Mouse (Mus musculus): ENCODE data around the gene Hdac6.

Hdac6 gene

DNA sequence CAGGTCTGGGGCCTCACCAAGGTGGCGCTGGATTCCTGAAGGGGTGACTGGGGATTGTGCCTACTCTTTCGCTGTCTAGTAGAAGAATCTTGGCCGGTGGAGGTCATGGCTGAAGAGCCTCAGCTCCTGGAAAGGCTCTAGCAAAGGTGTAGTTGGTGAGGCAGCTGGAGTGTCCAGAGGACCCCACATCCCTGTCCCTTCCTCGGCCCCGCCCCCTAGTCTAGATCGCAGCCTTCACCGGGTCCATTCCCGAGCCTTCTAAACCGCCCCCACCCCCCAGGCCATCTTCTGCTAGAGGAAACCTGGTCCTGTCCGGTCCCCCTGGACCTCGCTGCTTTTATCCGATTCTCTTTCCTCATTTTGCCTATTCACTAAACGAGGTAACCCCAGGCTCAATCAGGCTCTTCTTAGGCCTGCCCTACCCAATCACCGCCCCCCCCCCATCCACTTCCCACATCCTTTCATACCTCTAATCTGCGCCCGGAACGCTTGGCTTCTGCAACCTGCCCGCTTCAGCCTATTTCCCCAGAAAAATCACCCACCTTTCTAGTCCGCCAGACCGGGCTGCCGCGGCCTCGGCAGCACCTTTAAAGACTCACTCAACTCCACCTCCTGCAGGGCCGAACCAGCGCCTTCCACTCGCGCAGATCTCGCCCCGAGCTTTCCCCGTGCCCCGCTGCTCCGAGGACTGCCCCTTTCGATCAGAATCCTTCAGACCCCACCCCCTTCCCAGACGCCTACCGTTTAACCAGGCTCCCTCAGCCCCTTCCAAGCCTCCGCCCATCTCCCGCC, at the start of gene Hdac6:
Hdac6 (minus strand) TSS at position 782 of the 792 bp plus-strand sequence.
- peak; percentile 50 for DNase-seq

DNA sequence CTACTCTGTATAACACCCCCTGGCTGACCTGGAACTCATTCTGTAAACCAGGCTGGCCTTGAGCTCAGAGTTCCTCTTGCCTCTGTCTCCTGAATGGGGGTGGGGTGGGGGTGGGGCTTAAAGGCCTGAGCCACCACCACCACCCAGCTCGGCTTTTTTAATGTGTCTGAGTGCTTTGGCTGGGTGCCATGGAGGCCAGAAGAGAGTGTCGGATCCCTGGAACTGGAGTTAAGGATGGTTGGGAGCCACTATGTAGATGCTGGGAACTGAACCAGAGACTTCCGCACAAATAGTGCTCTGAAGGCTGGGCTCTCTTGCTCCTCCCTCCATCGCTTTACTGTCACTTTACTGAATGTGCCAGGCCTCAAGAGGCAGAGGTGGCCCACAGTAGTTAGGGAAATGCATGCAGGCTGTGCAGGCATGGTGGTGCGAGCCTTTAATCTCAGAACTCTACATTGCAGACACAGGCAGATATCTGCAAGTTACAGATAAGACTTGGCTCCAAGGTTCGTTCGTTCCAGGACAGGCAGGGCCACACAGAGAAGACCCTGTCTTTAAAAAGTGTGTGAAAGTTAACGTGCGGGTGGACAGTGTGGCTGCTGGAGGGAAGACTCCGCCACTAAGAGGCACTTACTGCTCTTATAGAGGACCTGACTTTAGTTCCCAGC, 45.5 kb upstream of the Hdac6 start:
- no peak for DNase-seq

DNA sequence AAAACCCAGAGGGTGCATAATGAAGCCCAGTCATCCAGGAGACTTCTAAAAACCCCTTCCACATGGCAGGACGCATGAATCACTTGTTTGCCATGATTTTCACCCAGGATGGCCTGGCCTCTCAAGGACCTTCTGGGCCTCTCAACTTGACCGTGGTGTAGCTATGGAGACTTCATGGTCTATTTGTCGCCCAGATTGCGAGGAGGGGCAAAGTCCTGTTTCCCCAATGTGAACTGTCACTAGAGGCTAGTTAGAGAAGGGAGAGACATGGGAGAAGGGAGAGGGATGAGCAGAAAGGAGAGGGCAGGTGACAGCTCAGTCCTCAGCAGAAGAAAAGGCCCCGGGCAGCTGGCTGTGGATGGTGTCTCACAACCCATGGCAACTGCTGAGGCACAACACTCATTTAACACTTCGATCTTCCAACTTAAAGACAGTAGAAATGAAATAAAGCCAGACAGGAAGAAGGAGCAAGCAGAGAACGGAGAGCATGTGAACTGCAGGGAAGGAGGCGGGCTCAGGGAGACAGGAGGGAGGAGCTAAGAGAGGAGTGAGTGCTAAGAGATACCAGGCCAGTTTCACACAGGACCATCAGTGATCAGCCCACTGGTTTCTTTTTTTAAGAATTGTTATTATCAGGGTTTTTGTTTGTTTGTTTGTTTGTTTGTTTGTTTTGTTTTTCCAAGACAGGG, 44.8 kb upstream of the Hdac6 start:
- no peak for DNase-seq

DNA sequence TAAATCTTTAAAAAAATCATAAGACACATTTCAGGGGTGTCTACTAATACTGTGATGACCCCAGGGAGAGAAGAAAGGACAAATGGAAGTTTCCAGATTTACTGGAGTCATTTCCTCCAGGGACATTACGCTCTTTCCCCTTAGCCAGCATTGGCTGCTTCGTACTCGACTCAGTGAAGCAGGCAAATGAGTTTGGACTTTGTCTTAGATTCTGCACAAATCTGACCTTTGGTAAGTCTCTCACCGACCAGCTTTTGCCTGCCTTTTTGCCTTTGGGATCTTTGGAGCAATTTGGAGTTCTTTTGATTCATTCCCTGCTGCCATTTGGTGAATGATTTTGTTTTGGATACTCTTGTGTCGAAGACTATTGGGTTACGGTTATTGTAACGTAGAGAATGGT, 33.7 kb upstream of the Hdac6 start:
- DNase-seq, result no peak

DNA sequence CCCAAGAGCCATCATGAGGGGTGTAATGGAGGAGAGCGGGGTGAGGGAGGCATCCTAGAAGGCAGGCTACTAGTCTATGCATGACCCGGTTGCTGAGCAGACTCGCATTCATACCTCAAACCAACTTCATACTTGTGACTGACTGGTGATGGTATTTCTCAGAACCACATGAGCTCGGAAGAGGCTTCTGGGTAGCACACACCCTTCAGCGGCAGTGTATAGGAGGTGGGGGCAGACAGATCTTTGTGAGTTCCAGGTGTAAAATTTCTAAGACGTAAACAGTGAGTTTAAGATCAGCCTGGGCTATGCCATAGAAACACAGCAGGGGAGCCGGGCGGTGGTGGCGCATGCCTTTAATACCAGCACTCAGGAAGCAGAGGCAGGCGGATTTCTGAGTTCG, 30.2 kb upstream of the Hdac6 start, which contains the start of gene Gata1:
Gata1 (minus strand) TSS at position 180 of the 400 bp plus-strand sequence.
- no peak for DNase-seq

DNA sequence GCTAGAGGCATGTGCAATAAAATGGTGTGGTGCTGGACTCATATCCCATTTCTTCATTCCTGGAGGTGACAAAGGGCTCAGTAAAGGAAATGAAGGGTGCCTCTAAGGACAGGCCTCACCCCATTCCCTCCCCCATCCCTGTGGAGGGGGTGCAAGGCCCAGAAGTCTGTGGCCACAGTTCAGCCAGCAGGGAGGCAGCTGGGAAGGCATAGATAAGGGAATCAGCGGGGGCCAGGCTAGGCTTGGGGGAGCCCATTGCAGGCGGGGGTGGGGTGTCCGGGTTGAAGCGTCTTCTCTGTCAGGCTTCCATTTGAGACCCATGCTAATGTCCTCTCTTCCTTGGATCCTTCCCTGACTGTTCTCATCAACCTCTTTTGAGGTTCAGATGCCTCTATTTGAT, 23.6 kb upstream of the Hdac6 start:
- DNase-seq, result no peak

DNA sequence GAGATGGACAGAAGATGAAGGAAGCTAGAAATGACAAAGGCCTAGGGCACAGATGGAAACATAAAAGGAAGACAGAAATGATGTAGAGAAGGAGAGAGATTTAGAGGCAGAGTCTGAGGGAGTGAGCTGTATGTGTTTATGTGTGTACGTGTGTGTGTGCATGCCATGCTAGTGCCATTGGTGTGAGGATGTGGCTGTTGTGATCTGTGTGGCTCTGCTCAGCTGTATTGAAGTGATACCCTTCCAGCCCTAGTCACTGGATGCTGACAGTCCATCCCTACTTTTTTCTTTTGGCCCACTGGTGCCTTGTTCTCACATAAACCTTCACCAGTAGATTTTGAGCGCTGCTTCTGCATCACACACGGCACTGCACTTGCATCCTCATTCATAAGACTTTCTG, 21.2 kb upstream of the Hdac6 start:
- DNase-seq, result no peak

DNA sequence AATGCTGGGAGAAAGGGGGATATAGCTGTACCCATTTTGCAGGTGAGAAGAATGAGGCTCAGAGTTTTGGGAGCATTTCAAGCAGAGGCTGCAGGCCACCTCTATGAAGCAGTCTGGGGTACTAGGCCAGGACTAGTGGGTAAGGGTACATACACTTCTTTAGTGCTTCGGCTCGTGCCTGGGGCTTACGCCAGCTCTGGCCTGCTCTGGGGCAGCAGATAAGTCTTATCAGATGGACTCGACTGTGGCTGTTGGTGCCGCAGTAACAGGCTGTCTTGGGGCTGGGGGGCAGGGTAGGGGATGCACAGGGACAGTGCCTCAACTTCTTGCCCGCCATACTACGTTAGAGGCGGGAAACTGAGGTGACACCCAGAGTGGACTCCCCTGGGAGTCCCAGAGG, 20.5 kb upstream of the Hdac6 start:
- no peak for DNase-seq

DNA sequence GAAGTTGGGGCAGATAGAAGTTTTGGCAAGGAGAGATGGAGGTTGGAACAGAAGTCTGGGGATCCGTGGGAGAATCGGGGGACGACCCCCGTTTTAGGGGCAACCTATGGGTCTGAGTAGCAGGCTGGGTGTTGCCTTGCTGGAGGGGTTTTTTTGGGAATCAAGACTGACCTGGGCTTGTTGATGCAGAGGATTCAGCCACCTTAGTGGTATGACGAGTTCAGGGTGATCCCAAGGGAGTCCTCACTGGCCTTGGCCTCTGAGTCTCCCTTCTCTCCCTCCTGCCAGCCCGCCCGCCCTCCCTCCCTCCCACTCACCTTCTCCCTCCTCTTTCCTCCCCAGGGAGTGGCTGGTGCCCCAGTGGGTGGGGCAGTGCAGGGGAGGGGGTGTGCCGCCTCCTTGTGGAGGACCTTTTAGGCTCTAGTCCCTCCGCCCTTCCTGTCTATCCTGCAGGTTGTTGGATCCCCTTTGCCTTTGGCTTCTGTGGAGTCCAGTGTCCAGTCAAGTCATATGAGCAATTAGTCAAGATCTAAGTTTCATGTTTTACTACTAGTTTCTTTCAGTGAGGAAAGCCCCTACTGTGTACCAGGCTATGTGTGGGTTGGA, 20.0 kb upstream of the Hdac6 start:
- DNase-seq, result no peak

DNA sequence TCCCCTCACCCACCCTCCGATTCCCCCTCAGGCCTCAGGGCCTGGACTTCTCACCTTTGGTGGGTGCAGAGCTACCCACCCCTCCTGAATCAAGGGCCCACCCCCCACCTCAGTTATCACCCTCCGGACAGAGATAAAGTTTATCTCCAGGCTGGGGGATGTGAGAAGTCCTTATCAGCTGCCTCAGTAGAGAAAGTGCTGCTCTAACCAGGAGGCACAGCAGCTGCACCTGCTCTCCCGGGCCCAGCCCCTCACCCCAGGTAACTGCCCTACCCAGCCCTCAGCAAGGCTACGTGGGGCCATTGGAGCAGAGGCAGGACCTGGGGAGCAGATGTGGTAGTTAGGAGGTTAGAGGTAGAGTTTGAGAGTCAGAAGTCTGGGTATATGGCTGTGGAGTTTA, 18.5 kb upstream of the Hdac6 start:
- no peak for DNase-seq

DNA sequence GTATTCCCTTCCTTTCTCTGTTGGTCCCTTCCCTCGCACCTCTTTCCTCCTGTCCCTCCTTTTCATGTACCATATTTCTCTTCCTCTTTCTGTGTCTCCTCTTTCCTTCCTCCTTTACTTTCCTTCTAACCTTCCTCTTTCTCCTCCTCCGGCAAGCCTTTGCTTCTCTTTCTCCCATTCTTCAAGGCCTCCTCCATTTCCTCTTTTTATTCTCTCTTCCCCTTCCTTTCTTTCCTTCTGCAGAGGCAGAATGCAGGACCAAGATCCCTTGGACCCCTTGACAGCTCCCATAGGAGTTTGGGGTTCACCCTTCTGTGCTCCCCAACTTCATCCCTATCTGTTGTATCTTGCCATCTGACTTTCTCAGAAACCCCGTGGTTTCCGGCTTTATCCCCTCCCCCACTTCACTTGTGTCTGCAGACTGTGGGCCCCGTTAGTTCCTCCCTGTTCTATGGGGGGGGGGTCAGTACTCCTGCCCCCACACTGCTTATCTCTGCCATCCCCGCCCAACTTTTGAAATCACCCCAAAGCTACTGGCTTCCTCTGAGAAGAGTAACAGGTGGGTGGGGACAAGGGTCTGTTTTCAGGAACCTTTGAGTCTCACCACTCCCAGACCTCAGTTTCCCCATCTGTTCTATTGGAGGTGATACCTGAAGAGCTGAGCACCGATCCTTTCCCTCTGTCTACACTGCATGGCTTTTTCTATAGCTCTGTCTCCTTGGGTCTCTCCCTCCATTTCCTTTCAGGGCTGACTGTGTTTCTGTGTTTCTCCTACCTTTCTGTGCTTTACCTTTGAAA, 16.3 kb upstream of the Hdac6 start:
- no peak for DNase-seq

DNA sequence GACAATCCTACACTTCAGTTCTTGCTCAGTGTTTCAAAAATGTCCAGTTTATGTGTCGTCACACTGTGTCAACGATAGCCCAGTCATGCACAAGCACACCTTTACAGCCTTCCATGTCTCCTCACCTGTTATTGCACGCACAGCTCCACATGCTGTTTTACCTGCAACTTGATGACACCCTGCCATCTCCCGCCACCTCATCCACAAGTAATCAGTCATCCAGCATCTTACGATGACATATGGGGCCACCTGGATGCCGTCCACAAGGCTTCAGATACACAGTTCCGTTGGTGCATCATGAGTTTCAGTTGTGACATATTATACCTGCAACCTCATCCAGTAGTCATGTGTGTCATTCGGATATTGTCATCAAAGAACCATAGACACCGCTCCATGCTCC, 11.2 kb upstream of the Hdac6 start:
- no peak for DNase-seq

DNA sequence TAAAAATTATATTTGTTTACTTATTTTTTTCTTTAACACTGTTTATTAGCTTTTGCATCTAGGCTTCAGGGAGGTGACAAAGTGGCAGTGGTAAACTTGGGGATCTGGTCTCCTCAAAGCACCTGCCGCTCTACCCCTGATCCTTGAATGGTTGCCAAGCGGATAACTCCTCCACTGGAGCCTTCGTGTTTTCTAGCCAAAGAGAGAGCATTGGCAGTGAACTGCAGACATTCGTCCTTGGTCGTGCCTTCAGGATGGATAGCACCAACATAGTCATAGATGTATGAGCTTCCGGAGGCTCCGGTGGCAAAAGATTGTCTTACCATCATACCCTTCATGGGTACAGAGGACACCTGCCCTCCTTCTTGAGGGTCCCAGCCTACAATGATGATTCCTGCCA, 2.4 kb upstream of the Hdac6 start:
- no peak for DNase-seq

DNA sequence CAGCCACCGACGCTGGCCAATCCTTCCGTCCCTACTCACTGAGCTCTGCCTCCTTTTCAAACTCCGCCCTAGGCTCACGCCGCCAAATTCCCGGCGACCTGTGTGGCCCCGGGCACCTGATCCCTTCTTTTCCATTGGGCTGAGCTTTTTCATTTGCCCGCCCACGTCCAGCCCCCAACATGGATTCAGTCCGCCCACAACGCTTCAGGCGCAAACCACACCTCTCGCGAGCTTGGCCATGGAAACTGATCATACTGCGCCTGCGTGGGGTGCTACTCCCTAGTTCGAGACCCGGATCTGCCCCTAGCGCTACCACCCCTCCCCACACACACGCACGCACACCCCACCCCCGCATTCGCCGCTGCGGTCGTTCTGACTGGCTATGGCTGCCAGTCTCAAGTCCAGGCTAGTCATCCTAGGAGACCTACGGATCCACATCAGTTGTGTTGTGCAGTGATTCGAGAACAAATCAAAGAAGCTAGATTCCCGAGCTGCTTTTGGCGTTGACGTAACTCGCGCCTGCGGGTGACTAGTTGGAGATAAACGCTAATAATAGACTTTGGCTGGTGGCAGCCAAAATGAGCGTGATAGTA, 307 bp upstream of the Hdac6 start:
- peak; percentile 97 for DNase-seq

DNA sequence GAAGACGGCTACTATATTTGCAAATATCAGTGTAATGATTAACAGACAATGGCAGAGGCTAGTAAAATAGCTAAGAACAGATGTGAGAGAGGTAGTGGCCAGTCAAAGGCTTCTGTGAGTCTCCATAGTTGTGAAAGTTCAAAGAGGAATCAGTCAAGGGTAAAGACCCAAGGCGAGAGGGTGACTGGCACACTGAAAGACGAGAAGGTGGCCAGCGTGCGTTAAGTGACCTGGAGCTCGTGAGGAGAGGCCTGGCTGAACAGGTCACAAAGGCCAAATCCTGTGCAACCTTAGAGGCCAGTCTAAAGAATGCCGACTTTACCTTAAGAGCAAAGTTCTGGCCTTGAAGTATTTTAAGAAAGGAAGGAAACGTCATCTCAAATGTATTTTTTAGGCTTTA, 2.1 kb downstream of the Hdac6 start:
- DNase-seq, result no peak

DNA sequence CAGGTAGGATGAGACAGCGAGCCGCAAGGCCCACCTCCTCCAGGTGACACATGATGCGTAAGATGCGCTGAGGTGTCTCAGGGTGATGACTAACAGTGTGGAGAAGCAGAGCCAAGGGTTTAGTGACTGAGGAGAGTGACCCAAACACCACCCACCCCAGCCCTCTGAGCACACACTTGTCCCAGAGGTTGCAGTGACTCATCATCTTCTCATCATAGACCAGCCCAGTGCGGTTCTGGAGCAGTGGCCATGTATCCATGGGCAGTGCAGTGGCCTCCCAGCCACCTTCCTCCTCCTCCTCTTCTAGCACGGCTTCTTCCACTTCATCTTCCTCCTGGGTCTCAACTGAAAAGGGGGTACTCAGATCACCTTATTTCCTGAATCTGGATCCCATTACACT, 10.0 kb downstream of the Hdac6 start:
- DNase-seq, result no peak

DNA sequence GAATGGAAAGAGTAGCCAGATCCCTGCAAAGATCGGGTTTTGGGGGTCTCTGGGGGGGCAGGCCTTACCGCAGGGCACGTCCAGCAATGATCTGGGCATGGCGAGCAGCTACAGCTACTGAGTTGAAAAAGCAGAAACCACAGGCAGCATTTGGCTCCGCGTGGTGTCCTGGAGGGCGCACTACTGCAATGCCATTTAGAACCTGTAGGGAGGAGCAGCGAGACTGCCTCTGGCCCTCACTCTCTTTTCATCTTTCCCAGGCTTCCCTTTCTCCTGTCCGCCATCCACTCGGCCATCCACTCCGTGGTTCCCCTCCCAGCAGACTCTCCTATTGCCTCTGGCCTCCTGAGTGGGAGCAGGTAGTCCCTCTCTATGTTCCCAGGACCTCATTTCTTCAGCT, 10.8 kb downstream of the Hdac6 start:
- DNase-seq, result no peak

DNA sequence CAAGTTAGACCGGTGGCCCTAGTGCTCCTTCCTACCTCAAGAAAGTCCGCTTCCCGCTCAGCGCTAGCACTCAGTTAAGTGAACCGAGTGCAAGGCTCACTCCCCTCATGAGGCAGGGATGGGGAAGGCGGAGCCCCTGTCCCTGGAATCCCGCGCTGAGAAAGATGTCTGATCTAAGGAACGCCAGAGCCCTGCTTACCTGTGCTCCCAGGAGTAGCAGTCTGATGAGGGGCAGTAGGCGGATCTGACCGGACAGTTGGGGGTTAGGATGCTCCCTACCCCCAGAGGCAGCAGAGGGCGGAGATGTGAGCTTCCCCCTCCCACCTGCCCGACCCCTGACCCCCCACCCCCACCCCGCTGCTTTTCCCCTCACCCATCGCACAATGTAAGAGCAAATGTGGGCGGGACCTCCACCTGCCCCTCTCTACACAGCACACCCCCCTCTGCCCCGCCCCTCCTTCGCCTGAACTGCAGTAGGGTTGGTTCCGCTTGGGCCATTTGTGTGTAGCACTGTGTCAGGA, 19.4 kb downstream of the Hdac6 start, which contains the start of gene Eras:
Eras (minus strand) TSS at position 338 of the 521 bp plus-strand sequence.
- no peak for DNase-seq

DNA sequence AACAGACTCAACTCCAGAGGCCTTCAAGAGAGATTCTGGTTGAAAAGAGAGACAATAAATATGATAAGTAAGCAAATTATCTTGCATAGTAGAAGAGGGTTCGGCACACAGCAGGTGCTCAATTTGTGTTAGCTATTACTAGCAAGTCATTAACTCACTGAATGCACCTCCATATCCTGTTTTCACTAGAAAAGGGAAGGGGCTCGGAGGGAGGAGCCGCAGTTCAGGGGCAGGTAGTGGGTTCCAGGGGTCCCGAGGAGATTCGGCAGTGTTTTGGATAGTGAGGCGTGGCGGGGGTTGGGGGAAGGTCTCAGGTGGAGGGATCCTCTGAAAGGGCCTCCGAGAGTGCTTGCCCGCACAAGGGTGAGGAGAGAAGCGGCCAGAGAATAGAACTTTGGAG, 20.6 kb downstream of the Hdac6 start:
- no peak for DNase-seq

DNA sequence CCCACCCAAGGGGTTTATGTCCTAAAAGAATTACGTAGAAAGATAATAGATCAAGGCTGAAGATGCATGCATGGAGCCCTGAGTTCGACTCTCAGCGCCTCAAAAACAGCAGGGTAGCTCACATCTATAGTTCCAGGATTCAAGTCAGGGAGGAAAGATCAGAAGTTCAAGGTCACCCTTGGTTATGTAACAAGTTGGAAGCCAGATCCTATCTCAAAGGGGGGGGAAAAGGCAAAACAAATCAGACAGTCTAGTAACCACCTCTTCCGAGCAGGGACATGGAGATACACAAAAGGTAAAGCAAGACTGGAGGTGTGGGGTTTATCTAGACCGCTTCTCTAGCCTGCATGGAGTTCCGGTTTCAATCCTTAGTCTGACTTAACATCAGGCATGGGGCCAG, 21.4 kb downstream of the Hdac6 start:
- no peak for DNase-seq

DNA sequence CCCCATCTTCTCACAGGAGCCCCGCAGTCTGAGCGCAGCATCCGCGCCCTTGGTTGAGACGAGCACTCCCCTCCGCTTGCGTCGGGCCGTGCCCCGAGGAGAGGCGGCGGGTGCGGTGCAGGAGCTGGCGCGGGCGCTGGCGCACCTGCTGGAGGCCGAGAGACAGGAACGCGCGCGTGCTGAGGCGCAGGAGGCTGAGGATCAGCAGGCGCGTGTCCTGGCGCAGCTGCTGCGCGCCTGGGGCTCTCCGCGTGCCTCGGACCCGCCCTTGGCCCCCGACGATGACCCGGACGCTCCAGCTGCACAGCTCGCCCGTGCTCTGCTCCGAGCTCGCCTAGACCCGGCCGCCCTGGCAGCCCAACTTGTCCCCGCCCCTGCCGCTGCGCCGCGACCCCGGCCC, 25.7 kb downstream of the Hdac6 start:
- peak; percentile 40 for DNase-seq

Measured in cerebellum, adult 9-11 months (tissue).